Mouse (Mus musculus) forebrain, embryonic 14.5 days (tissue): Measurements from ENCODE around the gene Mcts1. TPM values are rescaled to one million over a fixed set of nuclear protein-coding genes. Genes with fewer than 3 reads are reported as not detected.

ENCODE experiments used
- ATAC-seq: fragments of 200-750 bp; cut with Nextera tagmentation; 2 replicates; pipeline ENCODE4 v1.8.0; 2017; ENCODE audit warnings: mild to moderate bottlenecking, moderate library complexity
- DNase-seq: peaks from one replicate; pipeline ENCODE4 v3.0.0-alpha.2; 2015; ENCODE audit warnings: low spot score
- H3K27ac ChIP-seq: fragments of 300-500 bp; sonication (generic); 2 replicates; pipeline ENCODE4 v1.5.1; 2014; ENCODE audit warnings: low read depth, mild to moderate bottlenecking, control low read depth, low read length, moderate library complexity
- H3K27me3 ChIP-seq: fragments of 300-500 bp; sonication (generic); replicated peaks from 2 replicates; pipeline ENCODE4 v1.6.1; 2014; ENCODE audit warnings: low read length, control low read depth, mixed read lengths; ENCODE audit not compliant: control insufficient read depth, insufficient read depth
- H3K36me3 ChIP-seq: fragments of 300-500 bp; sonication (generic); 2 replicates; pipeline ENCODE4 v1.6.1; 2014; ENCODE audit warnings: low read length, control low read depth; ENCODE audit not compliant: control insufficient read depth, insufficient read depth
- H3K4me1 ChIP-seq: fragments of 300-500 bp; sonication (generic); 2 replicates; pipeline ENCODE4 v1.6.1; 2014; ENCODE audit warnings: antibody characterized with exemption, low read length, control low read depth; ENCODE audit not compliant: control insufficient read depth, insufficient read depth
- H3K4me2 ChIP-seq: fragments of 300-500 bp; sonication (generic); 2 replicates; pipeline ENCODE4 v1.6.1; 2014; ENCODE audit warnings: mild to moderate bottlenecking, control low read depth, low read length
- H3K4me3 ChIP-seq: fragments of 300-500 bp; sonication (generic); 2 replicates; pipeline ENCODE4 v1.5.1; 2014; ENCODE audit warnings: low read depth, low read length, control low read depth
- H3K9ac ChIP-seq: fragments of 300-500 bp; sonication (generic); 2 replicates; pipeline ENCODE4 v1.6.1; 2014; ENCODE audit warnings: mild to moderate bottlenecking, low read length, control low read depth, moderate library complexity
- H3K9me3 ChIP-seq: fragments of 300-500 bp; sonication (generic); replicated peaks from 2 replicates; pipeline ENCODE4 v1.6.1; 2016; ENCODE audit warnings: low read length, control low read depth, mixed read lengths; ENCODE audit not compliant: control insufficient read depth
- WGBS: fragments of 180-500 bp; shearing (Covaris S2); extraction: QIAGEN DNeasy Blood & Tissue Kit; methylation state at CpG from one replicate; pipeline ENCODE4 v1.1.7; 2014; 5-methylcytosine and 5-hydroxymethylcytosine counted together
- polyA plus RNA-seq: library from polyadenylated mRNA; unstranded; fragments of >200 nt; fragmentation: Nextera tagmentation; extraction: Ambion mirVana; gene quantifications from 2 replicates; pipeline ENCODE4 v1.2.1, GENCODE M21; 2014

The Mcts1 gene
- 160 and 162 TPM in 2 replicates for polyA plus RNA-seq

- no peaks in the 10 kb centered on the region for H3K4me1 ChIP-seq
- H3K4me2 ChIP-seq, result peak within 1 kb of the TSS; percentile 60
- no peaks in the 10 kb centered on the region for H3K27me3 ChIP-seq
- 28% methylated on average over 26 of the region's 26 CpGs for WGBS
- H3K9ac ChIP-seq, result peak within 1 kb of the TSS; percentile 63
- DNase-seq (peak; percentile 94), ATAC-seq (peak; percentile 94)
- H3K27ac ChIP-seq, result peak within 1 kb of the TSS; percentile 74
- peak within 1 kb of the TSS; percentile 43 for H3K4me3 ChIP-seq
- H3K9me3 ChIP-seq, result no peaks in the 10 kb centered on the region
- H3K36me3 ChIP-seq, result no peaks in the 10 kb centered on the region
These were observed at the start of gene Mcts1 for GRCm38 (mm10) chrX:38600177-38600994. Gene Mcts1, plus strand, starts transcription at chrX:38600578.

DNA sequence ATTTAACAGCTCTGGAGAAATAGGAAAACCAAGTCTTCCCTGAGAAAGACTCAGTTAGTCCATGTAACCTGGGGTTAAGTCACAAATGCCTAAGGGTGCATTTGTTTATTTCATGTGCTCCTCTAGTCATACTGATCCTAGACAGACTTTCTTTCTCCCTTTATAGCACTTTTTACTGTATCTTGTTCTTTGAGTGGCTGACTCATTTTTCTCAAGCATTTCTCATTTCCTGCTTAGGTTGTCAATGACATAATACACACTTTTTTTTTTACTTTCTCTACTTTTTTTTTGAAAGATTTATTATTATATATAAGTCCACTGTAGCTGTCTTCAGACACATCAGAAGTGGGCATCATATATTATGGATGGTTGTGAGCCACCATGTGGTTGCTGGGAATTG is 47.1 kb upstream of the Mcts1 start:
- no peak for ATAC-seq
- no peak overlapping the region for H3K9ac ChIP-seq
- peaks cover 11% of the 10 kb centered on the region; the same call in 1 of the 2 replicates for H3K36me3 ChIP-seq
- no peaks in the 10 kb centered on the region for H3K4me1 ChIP-seq
- H3K27ac ChIP-seq, result no peak overlapping the region
- H3K9me3 ChIP-seq, result no peaks in the 10 kb centered on the region
- H3K4me3 ChIP-seq, result no peak overlapping the region
- DNase-seq, result no peak
- H3K4me2 ChIP-seq, result no peak overlapping the region
- H3K27me3 ChIP-seq, result no peaks in the 10 kb centered on the region

DNA sequence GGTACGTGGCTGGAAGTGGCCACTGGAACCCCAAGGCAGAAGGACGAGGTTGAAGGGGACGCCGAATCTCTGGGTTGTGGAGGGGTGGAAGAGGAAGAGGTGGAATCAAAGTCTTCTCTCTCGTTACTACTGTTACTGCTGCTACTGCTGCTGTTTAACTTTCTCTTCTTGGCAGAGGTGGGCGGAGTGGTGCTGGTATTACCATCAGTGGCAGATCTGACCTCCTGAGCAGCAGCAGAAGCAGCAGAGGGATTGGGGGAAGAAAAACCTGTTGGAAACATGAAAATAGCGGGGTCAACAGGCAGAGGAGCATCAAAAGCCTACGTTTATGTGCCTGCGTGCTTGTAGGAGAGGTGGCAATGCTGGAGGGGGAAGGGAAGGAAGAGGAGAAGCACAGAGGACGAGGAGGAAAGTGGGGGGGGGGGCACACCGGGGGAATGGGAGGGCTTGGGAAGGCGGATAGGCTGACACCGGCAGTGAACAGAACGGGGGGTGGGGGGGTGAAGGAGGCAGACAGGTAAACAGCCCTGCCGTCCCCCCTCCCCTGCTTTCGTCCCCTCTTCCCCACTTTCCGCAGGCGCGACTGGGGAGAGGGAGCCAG is 36.3 kb upstream of the Mcts1 start:
- DNase-seq (peak; percentile 18), ATAC-seq (peak; percentile 17)
- peak overlapping the region; percentile 73 for H3K9ac ChIP-seq
- H3K9me3 ChIP-seq, result no peaks in the 10 kb centered on the region
- peak overlapping the region; percentile 44 for H3K4me3 ChIP-seq
- WGBS, result 31% methylated on average over 18 of the region's 19 CpGs
- peak overlapping the region; percentile 91 for H3K27ac ChIP-seq
- H3K36me3 ChIP-seq, result peaks cover 4% of the 10 kb centered on the region; the same call in 1 of the 2 replicates
- H3K4me2 ChIP-seq, result peak overlapping the region; percentile 57
- no peaks in the 10 kb centered on the region for H3K4me1 ChIP-seq
- H3K27me3 ChIP-seq, result no peaks in the 10 kb centered on the region

DNA sequence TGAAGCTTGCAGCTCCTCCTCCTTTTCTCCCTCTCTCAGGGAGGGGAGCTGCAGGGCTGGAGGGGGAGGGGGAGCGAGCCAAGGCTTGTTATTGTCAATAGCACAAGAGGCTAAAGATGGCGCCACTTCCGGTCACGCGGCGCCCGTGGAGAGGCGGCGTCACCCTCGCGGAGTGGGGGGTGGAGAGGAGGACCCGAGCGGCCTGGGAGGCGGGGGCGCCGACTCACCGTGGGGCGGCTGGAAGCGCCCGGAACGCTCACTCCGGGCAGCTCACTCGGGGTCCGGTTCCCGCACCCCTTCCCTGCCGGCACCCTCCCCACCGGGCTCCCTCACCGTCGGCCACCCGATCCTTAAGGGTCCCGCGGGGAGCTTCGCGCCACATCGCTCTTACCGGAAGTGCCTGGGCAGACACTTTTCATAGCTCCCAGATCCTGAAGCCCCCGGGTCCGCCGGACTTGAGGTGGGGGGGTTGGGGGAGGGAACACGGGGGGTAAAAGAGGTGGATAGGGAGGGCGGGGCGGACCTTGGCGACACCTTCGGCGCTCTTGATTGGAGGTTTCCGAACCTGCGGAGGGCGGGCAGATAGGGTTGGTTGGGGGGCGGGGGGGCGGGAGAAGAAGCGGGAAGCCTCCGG is 35.7 kb upstream of the Mcts1 start:
- H3K27me3 ChIP-seq, result no peaks in the 10 kb centered on the region
- peak overlapping the region; percentile 57 for H3K4me2 ChIP-seq
- peak overlapping the region; percentile 91 for H3K27ac ChIP-seq
- peak overlapping the region; percentile 73 for H3K9ac ChIP-seq
- 30% methylated on average over 33 of the region's 52 CpGs for WGBS
- no peaks in the 10 kb centered on the region for H3K4me1 ChIP-seq
- H3K4me3 ChIP-seq, result peak overlapping the region; percentile 44
- ATAC-seq, result peak; percentile 97
- peaks cover under 1% of the 10 kb centered on the region; the same call in 1 of the 2 replicates for H3K36me3 ChIP-seq
- peak; percentile 93 for DNase-seq
- no peaks in the 10 kb centered on the region for H3K9me3 ChIP-seq

GRCm38 (mm10) chrX:38565176-38565542 is 35.2 kb upstream of the Mcts1 start:
- 29% methylated on average over 8 of the region's 8 CpGs for WGBS
- H3K27ac ChIP-seq, result no peak overlapping the region; the same call in 1 of the 2 replicates
- no peaks in the 10 kb centered on the region for H3K9me3 ChIP-seq
- peak overlapping the region; percentile 57 for H3K4me2 ChIP-seq
- DNase-seq, result no peak
- H3K36me3 ChIP-seq, result no peaks in the 10 kb centered on the region
- no peaks in the 10 kb centered on the region for H3K4me1 ChIP-seq
- peak overlapping the region; percentile 44 for H3K4me3 ChIP-seq
- peak overlapping the region; percentile 73; the same call in 1 of the 2 replicates for H3K9ac ChIP-seq
- ATAC-seq, result no peak
- no peaks in the 10 kb centered on the region for H3K27me3 ChIP-seq

DNA sequence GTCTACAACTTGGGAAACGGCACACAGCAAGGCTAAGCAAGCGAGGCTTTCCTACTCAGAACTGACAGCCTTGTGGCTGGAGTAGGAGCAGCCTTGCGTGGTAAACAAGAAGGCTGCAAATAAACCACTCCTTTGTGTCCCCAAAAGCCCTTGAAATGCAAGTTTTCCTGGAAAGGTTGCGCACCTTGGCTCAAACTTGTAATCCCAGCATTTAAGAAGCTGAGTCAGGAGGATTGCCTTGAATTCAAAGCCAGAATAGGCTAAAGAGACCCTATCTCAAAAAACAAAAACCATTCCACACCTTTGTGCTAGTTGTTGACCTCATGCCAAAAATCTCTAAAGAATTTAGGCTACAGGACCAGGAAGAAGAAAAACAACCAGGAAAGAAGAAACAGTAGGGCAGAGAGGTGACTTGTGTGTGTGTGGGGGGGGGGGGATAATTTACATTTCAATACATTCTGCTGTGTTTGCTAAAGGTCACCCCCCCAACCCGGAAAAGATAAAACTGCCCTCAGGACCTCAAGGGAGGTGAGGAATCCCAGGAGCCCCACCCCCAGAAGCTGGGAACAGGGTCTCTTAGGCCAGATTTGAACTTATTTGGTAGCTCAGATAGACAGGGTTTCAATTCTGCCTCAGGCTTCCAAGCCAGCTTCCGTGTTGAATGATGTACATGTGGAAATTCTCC is 33.7 kb upstream of the Mcts1 start:
- Histone ChIP-seq H3K36me3 (no peaks in the 10 kb centered on the region), H3K27ac (no peak overlapping the region), H3K4me1 (no peaks in the 10 kb centered on the region), H3K27me3 (no peaks in the 10 kb centered on the region), H3K9ac (no peak overlapping the region), H3K4me2 (no peak overlapping the region), H3K4me3 (no peak overlapping the region), H3K9me3 (no peaks in the 10 kb centered on the region)
- 75% methylated on average over 6 of the region's 6 CpGs for WGBS
- ATAC-seq (no peak), DNase-seq (no peak)

DNA sequence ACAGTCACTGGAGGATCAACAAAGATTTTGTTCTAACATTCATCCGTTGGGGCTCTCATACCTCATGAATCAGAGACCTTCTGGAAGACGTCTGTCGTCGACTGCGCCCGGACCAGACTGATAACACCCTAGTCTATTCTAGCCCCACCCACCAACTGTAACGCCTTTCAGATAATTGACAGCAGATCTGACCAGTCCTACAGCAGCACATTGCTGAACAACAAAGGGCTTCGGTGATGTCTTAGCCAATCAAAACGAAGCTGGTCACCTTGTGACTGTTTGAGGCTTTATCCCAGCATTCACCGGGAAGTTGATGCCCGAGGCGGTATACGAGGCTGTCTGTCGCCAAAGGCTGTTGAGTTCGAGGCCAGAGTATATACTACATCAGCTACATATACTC is 24.3 kb upstream of the Mcts1 start, which contains the start of gene Cul4b:
TSS of gene Cul4b (minus strand) at position 119 of the 400 bp plus-strand sequence.
- Histone ChIP-seq H3K36me3 (no peaks in the 10 kb centered on the region), H3K27ac (no peak within 1 kb of the TSS), H3K9ac (no peak within 1 kb of the TSS), H3K4me2 (no peak within 1 kb of the TSS), H3K27me3 (no peaks in the 10 kb centered on the region), H3K4me1 (no peaks in the 10 kb centered on the region), H3K9me3 (no peaks in the 10 kb centered on the region), H3K4me3 (no peak within 1 kb of the TSS)
- 89% methylated on average over 15 of the region's 15 CpGs for WGBS
- no peak for ATAC-seq
- DNase-seq, result no peak

- WGBS, result 100% methylated on average over 1 of the region's 1 CpGs
- Histone ChIP-seq H3K36me3 (no peaks in the 10 kb centered on the region), H3K9ac (no peak overlapping the region), H3K4me3 (no peak overlapping the region), H3K4me2 (no peak overlapping the region), H3K4me1 (no peaks in the 10 kb centered on the region), H3K27ac (no peak overlapping the region), H3K27me3 (no peaks in the 10 kb centered on the region), H3K9me3 (no peaks in the 10 kb centered on the region)
- ATAC-seq (no peak), DNase-seq (no peak)
These were observed 19.2 kb upstream of the Mcts1 start for GRCm38 (mm10) chrX:38581140-38581539.
